Mouse (Mus musculus): ENCODE measurements around the gene Cbx7.
"Not testable (repeated sequence)": the region's sequence is repeated elsewhere in the genome, so short reads cannot be mapped to it uniquely, and the experiment has no call there.

Cbx7 gene

DNA sequence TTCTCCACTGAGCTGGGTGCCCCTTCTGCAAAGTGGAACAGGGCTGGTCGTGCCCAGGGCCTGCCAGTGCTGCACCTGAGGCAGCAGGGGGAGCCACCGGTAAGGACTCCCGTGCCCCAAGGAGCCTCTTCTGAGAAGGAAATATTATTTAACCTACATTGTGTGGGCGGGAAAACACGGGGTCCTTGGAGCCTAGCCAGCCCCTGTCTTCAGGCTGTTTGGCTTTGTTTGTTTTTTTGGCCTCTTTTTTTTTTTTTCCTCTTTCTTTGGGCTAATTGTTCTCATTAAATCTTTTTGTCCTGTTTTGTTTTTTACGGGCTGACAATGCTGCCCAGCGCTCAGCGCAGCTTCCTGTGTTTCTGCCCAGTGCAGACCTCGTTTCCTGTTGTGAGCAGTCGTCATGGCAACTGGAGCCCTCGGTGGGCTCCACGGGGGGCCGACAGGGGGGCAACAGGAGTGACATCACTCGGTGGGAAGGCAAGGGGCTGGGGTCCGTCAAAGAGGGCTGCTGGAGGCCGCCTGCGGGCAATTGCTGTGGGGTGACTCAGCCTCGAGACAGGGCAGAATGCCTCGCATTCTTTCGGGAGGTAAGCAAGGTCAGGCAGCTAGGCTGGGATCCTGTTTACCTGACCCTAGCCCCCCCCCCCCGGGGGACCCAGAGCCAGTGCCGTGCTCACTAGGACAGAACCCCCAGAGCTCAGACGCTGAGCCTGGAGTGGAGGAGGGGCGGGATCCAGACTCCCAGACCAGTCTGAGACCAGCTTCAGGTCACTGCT is 20.5 kb downstream of the Cbx7 start:
- no peak for DNase-seq (ENCODE audit: low spot score in 2 of 2)

DNA sequence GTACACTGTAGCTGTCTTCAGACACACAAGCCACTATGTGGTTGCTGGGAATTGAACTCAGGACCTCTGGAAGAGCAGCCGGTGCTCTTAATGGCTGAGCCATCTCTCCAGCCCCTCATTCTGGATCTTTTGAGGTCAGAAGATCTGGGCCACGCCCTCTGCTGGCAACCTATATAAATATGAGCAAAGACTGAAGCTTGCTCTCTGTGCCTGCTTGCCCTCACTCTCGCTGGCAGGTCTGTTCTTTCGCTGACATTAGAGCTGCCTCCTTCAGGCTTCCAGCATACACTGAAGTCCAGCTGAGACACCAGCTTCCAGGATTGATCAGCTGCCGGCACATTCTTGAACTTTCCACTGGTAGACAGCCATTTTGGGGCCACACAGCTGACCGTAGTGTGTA is 23.2 kb downstream of the Cbx7 start:
- DNase-seq (ENCODE audit: low spot score in 2 of 2) = no peak

DNA sequence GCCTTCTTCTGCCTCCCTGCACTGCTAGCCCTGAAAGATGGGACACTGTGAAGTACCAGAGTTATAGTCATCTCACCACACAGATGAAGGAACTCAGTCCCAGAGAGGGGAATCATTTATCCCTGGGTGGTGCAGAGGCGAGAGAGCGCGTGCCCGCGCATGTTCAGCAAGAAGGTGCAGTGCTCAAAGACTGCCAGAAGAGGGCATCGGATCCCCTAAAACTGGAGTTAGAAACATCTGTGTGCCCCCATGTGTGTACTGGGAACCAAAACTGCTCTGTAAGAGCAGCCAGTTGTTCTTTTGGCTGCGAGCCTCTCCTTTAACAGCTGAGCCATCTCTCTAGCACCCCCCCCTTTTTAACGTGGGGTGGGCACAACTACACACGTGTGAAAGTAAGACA is 24.1 kb downstream of the Cbx7 start:
- DNase-seq (ENCODE audit: low spot score in 2 of 2) = no peak

- DNase-seq (ENCODE audit: low spot score in 2 of 2) = peak; percentile 76 to 78
Observed at GRCm38 (mm10) chr15:79946022-79946421, 24.9 kb downstream of the Cbx7 start.

GRCm38 (mm10) chr15:79944948-79945347 is 26.0 kb downstream of the Cbx7 start:
- no peak for DNase-seq (ENCODE audit: low spot score in 2 of 2)

GRCm38 (mm10) chr15:79943584-79943983 is 27.3 kb downstream of the Cbx7 start:
- DNase-seq (ENCODE audit: low spot score in 2 of 2) = no peak

DNA sequence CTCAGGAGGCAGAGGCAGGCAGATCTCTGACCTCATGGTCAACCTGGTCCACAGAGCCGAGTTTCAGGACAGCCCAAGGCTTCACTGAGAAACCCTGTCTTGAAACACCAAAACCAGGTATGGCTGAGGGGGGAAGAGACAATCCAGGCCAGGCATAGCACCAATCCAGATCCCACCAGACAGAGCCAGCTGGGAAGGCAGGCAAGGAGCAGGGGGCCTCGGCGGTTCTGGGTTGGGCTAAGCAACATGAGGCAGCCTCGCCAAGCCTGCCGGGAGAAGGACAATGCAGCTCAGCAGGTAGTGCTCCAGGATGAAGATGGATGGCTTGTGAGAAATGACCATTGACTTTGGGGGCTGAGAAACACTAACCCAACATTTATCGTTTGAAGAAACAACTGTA is 28.4 kb downstream of the Cbx7 start:
- DNase-seq (ENCODE audit: low spot score in 2 of 2) = no peak

- no peak for DNase-seq (ENCODE audit: low spot score in 2 of 2)
Observed at GRCm38 (mm10) chr15:79940932-79941331, 30.0 kb downstream of the Cbx7 start.

DNA sequence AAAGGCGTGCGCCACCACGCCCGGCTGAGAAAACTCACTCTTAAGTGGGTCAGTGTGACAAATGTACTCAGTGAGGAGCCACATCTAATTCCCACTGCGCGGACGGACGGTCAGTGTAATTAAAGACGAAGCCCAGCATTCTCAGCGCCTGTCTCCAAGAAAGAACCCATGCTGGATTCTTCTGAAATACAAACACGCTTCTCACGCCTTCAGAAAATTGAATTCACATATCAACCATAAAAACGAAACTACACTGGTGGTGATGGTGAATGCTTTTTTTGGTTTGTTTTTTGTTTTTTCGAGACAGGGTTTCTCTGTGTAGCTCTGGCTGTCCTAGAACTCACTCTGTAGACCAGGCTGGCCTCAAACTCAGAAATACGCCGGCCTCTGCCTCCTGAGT is 31.0 kb downstream of the Cbx7 start:
- peak in 1 of 2 experiments; percentile 0 for DNase-seq (ENCODE audit: low spot score in 2 of 2)

- DNase-seq (ENCODE audit: low spot score in 2 of 2) = not testable (repeated sequence)
Observed at GRCm38 (mm10) chr15:79939501-79939900, 31.4 kb downstream of the Cbx7 start.

GRCm38 (mm10) chr15:79939020-79939419 is 31.9 kb downstream of the Cbx7 start:
- no peak for DNase-seq (ENCODE audit: low spot score in 2 of 2)

DNA sequence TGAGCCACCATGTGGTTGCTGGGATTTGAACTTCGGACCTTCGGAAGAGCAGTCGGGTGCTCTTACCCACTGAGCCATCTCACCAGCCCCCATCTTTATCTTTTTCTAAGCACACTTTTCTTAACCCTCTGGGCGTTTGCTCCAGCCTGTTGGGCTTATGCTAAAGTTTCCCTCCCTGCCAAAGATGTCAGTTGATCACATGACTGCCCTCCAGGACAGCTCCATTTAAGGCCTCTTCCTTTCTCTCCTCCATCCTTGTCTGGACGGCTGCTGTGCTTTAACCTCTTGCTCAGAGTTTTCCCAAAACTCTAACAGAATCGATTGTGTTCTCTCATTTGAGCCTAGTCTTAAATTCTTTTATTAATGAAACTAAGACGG is 34.6 kb downstream of the Cbx7 start:
- DNase-seq (ENCODE audit: low spot score in 2 of 2) = no peak

- no peak for DNase-seq (ENCODE audit: low spot score in 2 of 2)
Observed at GRCm38 (mm10) chr15:79935654-79936373, 35.1 kb downstream of the Cbx7 start.

DNA sequence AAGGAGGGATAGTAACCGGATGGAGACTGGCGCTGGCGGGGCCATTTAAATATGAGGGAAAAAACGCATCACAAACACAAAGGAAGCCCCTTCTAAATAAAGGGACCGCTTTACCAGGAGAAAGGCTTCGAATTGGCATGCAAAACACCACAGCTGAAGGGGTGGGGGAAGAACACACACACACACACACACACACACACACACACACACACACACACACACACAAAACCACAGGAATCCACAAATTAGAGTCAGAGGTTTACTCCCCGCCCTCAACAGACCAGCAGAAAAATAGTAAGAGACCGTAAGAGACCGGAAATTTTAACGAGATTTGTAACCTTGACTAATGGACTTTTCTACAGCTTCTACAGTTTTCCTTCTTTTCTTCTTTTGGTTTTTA is 36.1 kb downstream of the Cbx7 start:
- no peak for DNase-seq (ENCODE audit: low spot score in 2 of 2)

GRCm38 (mm10) chr15:79933670-79934514 is 37.0 kb downstream of the Cbx7 start:
- DNase-seq (ENCODE audit: low spot score in 2 of 2) = no peak

DNA sequence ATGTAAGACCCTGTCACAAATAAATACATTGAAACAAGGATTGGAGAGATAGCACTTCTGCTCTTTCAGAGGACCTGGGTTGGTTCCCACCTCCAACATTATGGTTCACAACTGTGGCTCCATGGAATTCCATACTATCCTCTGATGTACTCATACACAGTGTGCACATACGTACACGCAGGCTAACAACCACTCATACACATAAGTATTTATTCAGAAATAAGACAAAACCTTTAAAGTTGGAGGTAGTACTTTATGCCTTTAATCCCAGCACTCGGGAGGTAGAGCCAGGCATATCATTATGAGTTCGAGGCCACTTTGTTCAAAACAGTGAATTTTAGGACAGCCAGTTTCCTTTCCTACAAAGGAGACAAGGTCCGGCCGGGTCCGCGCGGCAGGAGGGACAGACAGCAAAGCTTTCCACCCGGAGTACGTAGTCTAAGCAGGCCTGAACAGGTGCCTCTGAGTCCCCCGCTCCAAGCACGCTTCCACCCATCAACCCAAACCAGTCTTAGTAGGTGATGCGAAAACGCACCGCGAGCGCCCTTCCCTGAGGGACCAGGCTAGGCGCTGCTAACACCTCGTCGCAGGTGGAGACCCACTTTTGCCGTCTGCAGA is 37.8 kb downstream of the Cbx7 start:
- no peak for DNase-seq (ENCODE audit: low spot score in 2 of 2)

GRCm38 (mm10) chr15:79932323-79932987 is 38.5 kb downstream of the Cbx7 start:
- peak; percentile 91 to 95 for DNase-seq (ENCODE audit: low spot score in 2 of 2)

DNA sequence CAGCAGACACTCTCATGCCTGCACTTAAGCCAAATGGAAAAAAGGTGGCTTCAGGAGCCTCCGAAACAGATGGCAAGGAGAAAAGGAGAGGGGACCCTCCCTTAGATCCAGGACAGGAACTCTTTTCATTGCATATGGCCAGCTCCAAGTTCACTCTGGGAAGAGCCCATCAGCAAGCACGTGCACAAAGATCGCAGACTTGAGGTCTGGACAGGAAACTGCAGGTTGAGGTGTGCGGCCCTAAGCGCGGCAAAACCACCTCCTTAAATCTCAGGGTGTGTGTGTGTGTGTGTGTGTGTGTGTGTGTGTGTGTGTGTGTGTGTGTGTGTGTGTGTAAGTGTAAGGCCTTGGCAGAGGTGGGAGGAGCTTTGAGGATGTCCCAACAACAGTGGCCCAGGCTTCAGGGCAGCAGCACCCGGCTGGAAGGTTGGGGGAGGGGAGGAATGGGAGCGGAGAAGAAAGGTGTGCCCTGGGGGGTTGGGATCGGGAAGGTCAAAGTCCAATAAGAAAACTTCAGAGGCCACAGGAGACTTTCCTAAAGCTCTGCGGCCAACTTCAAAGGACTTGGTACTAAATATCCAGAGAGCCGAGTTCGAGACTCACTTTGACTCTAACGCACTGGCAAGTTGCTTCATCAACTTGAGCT is 39.3 kb downstream of the Cbx7 start:
- DNase-seq (ENCODE audit: low spot score in 2 of 2) = no peak

GRCm38 (mm10) chr15:79929734-79930133 is 41.2 kb downstream of the Cbx7 start:
- no peak for DNase-seq (ENCODE audit: low spot score in 2 of 2)

DNA sequence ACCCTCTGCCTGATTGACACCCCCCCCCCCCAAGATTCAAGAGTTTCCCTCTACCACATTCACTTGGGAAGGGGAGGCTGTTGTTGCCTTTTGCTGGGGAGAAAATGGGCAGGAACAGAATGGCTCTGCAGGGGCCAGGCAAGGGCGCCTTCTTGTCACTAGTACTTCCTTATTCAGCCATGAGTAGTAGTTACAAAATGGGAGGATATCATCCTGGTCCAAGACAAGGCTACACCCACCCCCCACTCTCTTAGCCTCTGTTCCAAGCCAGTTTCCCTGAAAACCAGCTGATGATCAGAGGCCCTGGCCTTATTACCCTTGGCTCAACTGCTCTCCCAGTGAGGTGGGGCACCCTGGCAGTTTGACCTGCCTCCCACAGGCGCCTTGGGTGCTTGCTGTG is 42.2 kb downstream of the Cbx7 start:
- no peak for DNase-seq (ENCODE audit: low spot score in 2 of 2)

DNA sequence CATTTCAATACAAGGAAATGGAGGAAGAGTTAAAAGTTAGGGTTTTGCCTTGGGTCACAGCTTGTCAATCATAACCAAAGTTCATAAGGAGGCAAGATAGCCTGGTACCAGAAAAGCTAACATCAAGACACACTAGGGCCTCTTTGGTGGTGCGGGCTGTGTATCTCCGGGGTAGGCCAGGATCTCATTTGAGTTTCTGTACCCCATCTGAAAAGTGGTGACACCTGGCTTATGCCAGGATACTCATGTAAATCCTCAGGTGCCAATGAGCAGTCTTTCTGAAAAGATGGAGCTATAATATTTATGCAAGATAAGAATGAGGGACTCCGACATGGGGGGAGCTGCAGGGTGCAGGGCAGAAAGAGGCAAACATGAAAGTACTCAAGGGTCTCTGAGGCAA is 42.6 kb downstream of the Cbx7 start:
- no peak for DNase-seq (ENCODE audit: low spot score in 2 of 2)

All from urinary bladder, adult 18-20 months (tissue).